Mouse (Mus musculus) MEL (cell line): ENCODE data around the gene 2410004P03Rik. TPM values are rescaled to one million over a fixed set of nuclear protein-coding genes. Genes with fewer than 3 reads are reported as not detected.

Experiments
- DNase-seq: peaks from one replicate; pipeline ENCODE4 v3.0.0; 2011; ENCODE audit warnings: low read depth, low spot score
- H3K27ac ChIP-seq: 2 replicates; pipeline ENCODE4 v1.5.1; 2012; ENCODE audit warnings: low read depth, mild to moderate bottlenecking, control low read depth, low read length, moderate library complexity; ENCODE audit not compliant: control insufficient read depth
- H3K27me3 ChIP-seq, 2 experiments: fragments of 150-350 bp in 1 of 2; sonication (generic) in 1 of 2; 2 replicates each; pipeline ENCODE4 v1.6.1; 2012; ENCODE audit warnings: low read length in 2 of 2, mild to moderate bottlenecking in 2 of 2, improper control_type of control experiment in 1 of 2, moderate library complexity in 1 of 2; ENCODE audit not compliant: insufficient read depth in 2 of 2, control insufficient read depth in 1 of 2
- H3K36me3 ChIP-seq, 2 experiments: 2 replicates each; pipeline ENCODE4 v1.6.1; 2012 to 2014; ENCODE audit warnings: low read length in 2 of 2, improper control_type of control experiment in 1 of 2, inconsistent platforms in 1 of 2, mild to moderate bottlenecking in 1 of 2; ENCODE audit not compliant: insufficient read depth in 2 of 2, control insufficient read depth in 1 of 2
- H3K4me1 ChIP-seq, 2 experiments: fragments of 150-350 bp in 1 of 2; sonication (generic) in 1 of 2; 2 replicates each; pipeline ENCODE4 v1.6.1; 2012; ENCODE audit warnings: low read length in 2 of 2, improper control_type of control experiment in 1 of 2, mild to moderate bottlenecking in 1 of 2; ENCODE audit not compliant: insufficient read depth in 2 of 2, control insufficient read depth in 1 of 2
- H3K4me3 ChIP-seq, 2 experiments: fragments of 150-350 bp in 1 of 2; sonication (generic) in 1 of 2; 2 replicates each; pipeline ENCODE4 v1.5.1; 2012; ENCODE audit warnings: low read depth in 2 of 2, low read length in 2 of 2, mild to moderate bottlenecking in 2 of 2, moderate library complexity in 2 of 2, control low read depth in 1 of 2, improper control_type of control experiment in 1 of 2; ENCODE audit not compliant: control insufficient read depth in 1 of 2, insufficient read depth in 1 of 2
- H3K79me2 ChIP-seq: 2 replicates; pipeline ENCODE4 v1.6.1; 2012; ENCODE audit warnings: mild to moderate bottlenecking, low read length, moderate library complexity; ENCODE audit not compliant: control insufficient read depth, poor library complexity, insufficient read depth
- H3K9ac ChIP-seq: 2 replicates; pipeline ENCODE4 v1.6.1; 2012; ENCODE audit warnings: low read depth, mild to moderate bottlenecking, control low read depth, low read length, moderate library complexity; ENCODE audit not compliant: control insufficient read depth, poor library complexity, severe bottlenecking
- H3K9me3 ChIP-seq: fragments of 150-350 bp; sonication (generic); replicated peaks from 2 replicates; pipeline ENCODE4 v1.6.1; 2012; ENCODE audit warnings: mild to moderate bottlenecking, low read length, improper control_type of control experiment, moderate library complexity; ENCODE audit not compliant: insufficient read depth
- CHD2 ChIP-seq: IDR thresholded peaks from 2 replicates; pipeline ENCODE4 v1.6.1; 2011; ENCODE audit warnings: low read length, improper control_type of control experiment
- EP300 ChIP-seq, 2 experiments: IDR thresholded peaks; 2 replicates each; pipeline ENCODE4 v1.6.1; 2011; ENCODE audit warnings: improper control_type of control experiment in 2 of 2, low read length in 2 of 2, low read depth in 1 of 2, mild to moderate bottlenecking in 1 of 2
- GABPA ChIP-seq: IDR thresholded peaks from 2 replicates; pipeline ENCODE4 v1.6.1; 2012; ENCODE audit warnings: low read depth, mild to moderate bottlenecking, inconsistent platforms, low read length, improper control_type of control experiment, moderate library complexity
- HCFC1 ChIP-seq: IDR thresholded peaks from 2 replicates; pipeline ENCODE4 v1.6.1; 2012; ENCODE audit warnings: low read depth, mild to moderate bottlenecking, inconsistent platforms, low read length, improper control_type of control experiment, moderate library complexity
- MAFK ChIP-seq: IDR thresholded peaks from 2 replicates; pipeline ENCODE4 v1.6.1; 2011; ENCODE audit warnings: low read depth, mild to moderate bottlenecking, low read length, improper control_type of control experiment, borderline replicate concordance
- MEF2A ChIP-seq: IDR thresholded peaks from 2 replicates; pipeline ENCODE4 v1.6.1; 2014; ENCODE audit warnings: low read depth, mild to moderate bottlenecking, inconsistent platforms, low read length, improper control_type of control experiment; ENCODE audit not compliant: poor library complexity, insufficient replicate concordance, severe bottlenecking; ENCODE audit errors: extremely low read depth
- MYC ChIP-seq: IDR thresholded peaks from 2 replicates; pipeline ENCODE4 v1.6.1; 2011; ENCODE audit warnings: low read depth, mild to moderate bottlenecking, low read length, improper control_type of control experiment, moderate library complexity
- NELFE ChIP-seq: IDR thresholded peaks from 2 replicates; pipeline ENCODE4 v1.6.1; 2011; ENCODE audit warnings: low read depth, low read length, improper control_type of control experiment
- POLR2AphosphoS2 ChIP-seq: IDR thresholded peaks from 2 replicates; pipeline ENCODE4 v1.6.1; 2011; ENCODE audit warnings: low read length, improper control_type of control experiment
- POLR2AphosphoS5 ChIP-seq: IDR thresholded peaks from 2 replicates; pipeline ENCODE4 v1.6.1; 2012; ENCODE audit warnings: low read depth, borderline replicate concordance, mild to moderate bottlenecking, inconsistent platforms, low read length, moderate library complexity, mixed read lengths
- RAD21 ChIP-seq: IDR thresholded peaks from 2 replicates; pipeline ENCODE4 v1.6.1; 2011; ENCODE audit warnings: mild to moderate bottlenecking, low read depth, low read length, improper control_type of control experiment
- RCOR1 ChIP-seq: IDR thresholded peaks from 2 replicates; pipeline ENCODE4 v1.6.1; 2012; ENCODE audit warnings: low read depth, mild to moderate bottlenecking, inconsistent platforms, low read length, improper control_type of control experiment
- SIN3A ChIP-seq: IDR thresholded peaks from 2 replicates; pipeline ENCODE4 v1.6.1; 2012; ENCODE audit warnings: low read length, improper control_type of control experiment, inconsistent platforms
- SMC3 ChIP-seq: IDR thresholded peaks from 2 replicates; pipeline ENCODE4 v1.6.1; 2011; ENCODE audit warnings: low read depth, low read length, improper control_type of control experiment
- TAL1 ChIP-seq: IDR thresholded peaks from 2 replicates; pipeline ENCODE4 v1.6.1; 2012; ENCODE audit warnings: mild to moderate bottlenecking, inconsistent platforms, low read length, moderate library complexity, mixed read lengths
- TBP ChIP-seq: IDR thresholded peaks from 2 replicates; pipeline ENCODE4 v1.8.0; 2011; ENCODE audit warnings: low read depth, low read length, improper control_type of control experiment
- UBTF ChIP-seq: IDR thresholded peaks from 2 replicates; pipeline ENCODE4 v1.6.1; 2012; ENCODE audit warnings: low read depth, mild to moderate bottlenecking, inconsistent platforms, low read length, improper control_type of control experiment, moderate library complexity, borderline replicate concordance; ENCODE audit not compliant: insufficient read depth
- ZC3H11A ChIP-seq: IDR thresholded peaks from 2 replicates; pipeline ENCODE4 v1.6.1; 2012; ENCODE audit warnings: low read depth, mild to moderate bottlenecking, inconsistent platforms, low read length, improper control_type of control experiment
- ZKSCAN1 ChIP-seq: IDR thresholded peaks from 2 replicates; pipeline ENCODE4 v1.6.1; 2012; ENCODE audit warnings: low read depth, mild to moderate bottlenecking, inconsistent platforms, low read length, improper control_type of control experiment, moderate library complexity
- ZMIZ1 ChIP-seq: IDR thresholded peaks from 2 replicates; pipeline ENCODE4 v1.6.1; 2012; ENCODE audit warnings: low read depth, mild to moderate bottlenecking, inconsistent platforms, low read length, improper control_type of control experiment, moderate library complexity
- ZNF384 ChIP-seq: IDR thresholded peaks from 2 replicates; pipeline ENCODE4 v1.6.1; 2012; ENCODE audit warnings: low read depth, mild to moderate bottlenecking, inconsistent platforms, low read length, improper control_type of control experiment
- polyA plus RNA-seq, 2 experiments: library from polyadenylated mRNA; stranded (reverse) in 1 of 2; unstranded in 1 of 2; fragments of >175 nt in 1 of 2; fragments of >200 nt in 1 of 2; gene quantifications; 2 replicates each; pipeline versions ENCODE4 v1.2.1 to v1.2.4; 2012; ENCODE audit warnings: low replicate concordance in 2 of 2, low read depth in 1 of 2; ENCODE audit not compliant: insufficient read length in 2 of 2, insufficient read depth in 1 of 2, missing spikeins in 1 of 2
- total RNA-seq: library from RNA; depleted of rRNA; stranded (reverse); fragments of 300-350 nt; gene quantifications from 2 replicates; pipeline ENCODE4 v1.2.3, GENCODE M21; 2012

2410004P03Rik gene
- total and polyA plus RNA-seq, 3 experiments: 0.03 TPM; not detected in 2

DNA sequence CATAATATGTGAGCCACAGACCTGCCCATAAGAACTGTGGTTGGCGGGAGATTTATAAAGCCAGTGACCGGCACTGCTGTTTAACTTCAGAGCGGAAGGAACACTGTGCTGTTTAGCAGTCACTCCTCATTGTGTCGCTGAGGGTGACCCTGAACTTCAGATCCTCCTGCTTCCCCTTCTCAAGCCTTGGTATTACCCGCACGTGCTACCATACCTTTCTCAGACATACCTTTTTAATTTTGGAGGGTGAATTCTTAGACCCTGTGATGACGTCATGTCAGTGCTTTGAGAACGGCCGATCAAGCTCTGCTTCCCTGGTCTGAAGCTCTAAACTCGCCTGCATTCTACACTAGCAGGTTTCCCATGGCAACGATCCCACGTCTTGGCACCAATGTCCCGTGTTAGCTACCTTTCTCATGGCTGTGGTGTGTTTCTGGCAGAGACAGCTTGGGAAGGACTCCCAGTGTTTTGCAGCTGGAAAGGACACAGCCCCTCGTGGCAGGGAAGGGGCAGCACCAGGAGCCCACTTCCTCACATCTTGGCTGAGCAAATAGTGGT lies 25.6 kb upstream of the 2410004P03Rik start:
- Histone ChIP-seq H3K79me2 (no peaks in the 10 kb centered on the region; the same call in 1 of the 2 replicates), H3K27ac (no peak overlapping the region), H3K27me3 (no peaks in the 10 kb centered on the region; a peak in 1 of 4 replicates)
- TF ChIP-seq HCFC1 (no peak), ZC3H11A (no peak), ZNF384 (no peak), POLR2AphosphoS5 (no peak), SIN3A (no peak), CHD2 (no peak), UBTF (no peak), MYC (no peak), RAD21 (no peak), POLR2AphosphoS2 (no peak), TAL1 (no peak), ZMIZ1 (no peak), NELFE (no peak), RCOR1 (no peak), EP300 (IDR thresholded peaks at IDR 0.05; ENCODE audit: low read depth in 1 of 2, low read length in 2 of 2) (no peak), TBP (no peak), ZKSCAN1 (no peak), SMC3 (no peak)
- TF ChIP-seq, all 39 proteins: peak for 0
- H3K4me1 ChIP-seq: peaks cover 0 to 6% of the 10 kb centered on the region in 2 experiments; a peak in 2 of 4 replicates
- no peak overlapping the region for H3K9ac ChIP-seq
- H3K4me3 ChIP-seq: no peak overlapping the region
- no peaks in the 10 kb centered on the region; a peak in 1 of 4 replicates for H3K36me3 ChIP-seq
- no peak for DNase-seq
- H3K9me3 ChIP-seq: no peaks in the 10 kb centered on the region

DNA sequence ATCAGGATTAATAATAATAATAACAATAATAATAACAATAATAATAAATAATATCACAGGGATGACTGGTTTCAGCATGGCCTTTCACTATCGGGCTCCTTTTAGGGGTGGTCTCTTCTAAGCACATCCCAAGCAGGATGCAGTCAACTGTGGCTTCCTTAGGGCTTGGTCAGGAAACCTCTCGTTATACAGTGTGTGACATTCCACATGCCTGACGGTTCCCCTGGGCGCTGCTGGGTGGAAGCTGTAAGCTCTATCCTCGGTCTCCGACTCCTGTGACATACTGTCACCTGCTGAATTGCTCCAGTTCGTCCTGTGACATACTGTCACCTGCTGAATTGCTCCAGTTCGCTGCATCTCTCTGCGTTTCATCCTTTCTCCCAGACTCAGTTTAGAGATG lies 25.0 kb upstream of the 2410004P03Rik start:
- Histone ChIP-seq H3K4me3 (no peak overlapping the region), H3K9ac (no peak overlapping the region), H3K79me2 (no peaks in the 10 kb centered on the region; the same call in 1 of the 2 replicates), H3K9me3 (no peaks in the 10 kb centered on the region), H3K4me1 (peaks cover 0 to 7% of the 10 kb centered on the region in 2 experiments; a peak in 2 of 4 replicates), H3K27ac (no peak overlapping the region), H3K27me3 (no peaks in the 10 kb centered on the region; a peak in 1 of 4 replicates), H3K36me3 (no peaks in the 10 kb centered on the region; a peak in 1 of 4 replicates)
- TF ChIP-seq ZKSCAN1 (no peak), POLR2AphosphoS5 (no peak), SMC3 (no peak), GABPA (no peak), MAFK (no peak), HCFC1 (no peak), MEF2A (no peak), TBP (no peak)
- no peak for DNase-seq
